Mouse (Mus musculus): ENCODE data around the gene Zcchc24.

- TF ChIP-seq CTCF (IDR thresholded peaks at IDR 0.05; ENCODE audit: borderline replicate concordance, insufficient read depth, low read length) (no peak), POLR2A (IDR thresholded peaks at IDR 0.05; ENCODE audit: low read depth, low read length) (no peak)
These were observed 27.8 kb upstream of the Zcchc24 start for GRCm38 (mm10) chr14:25796619-25797018.
